ENCODE assay signal across 13 mouse cellular contexts in genomic region chr9:66899526-66899925, GRCm38 (mm10).
"Had no signal": no experiment of that assay in that cellular context is flagged by ENCODE, and none has a peak within 500 bp of the region (broad histone marks: within the 10 kb centered on the region; RNA-seq: fewer than 3 reads in every experiment).

No protein-coding gene starts in this region.

- H3K9me3 ChIP-seq: limb, embryonic 10.5 days; midbrain, embryonic 10.5 days; stomach, embryonic 15.5 days had no signal

- H3K36me3 ChIP-seq: midbrain, embryonic 10.5 days; stomach, embryonic 15.5 days had no signal

- H3K4me3 ChIP-seq: left cerebral cortex, adult 2 months; limb, embryonic 10.5 days; midbrain, embryonic 10.5 days; stomach, embryonic 15.5 days had no signal

- H3K4me1 ChIP-seq: midbrain, embryonic 10.5 days; stomach, embryonic 15.5 days had no signal

- H3K4me2 ChIP-seq: stomach, embryonic 15.5 days had no signal

- H3K27me3 ChIP-seq: stomach, embryonic 15.5 days had no signal

- ATAC-seq: intestine, postnatal 0 days; lung, postnatal 0 days had no signal

- H3K27ac ChIP-seq: left cerebral cortex, adult 2 months; limb, embryonic 10.5 days; midbrain, embryonic 10.5 days; stomach, embryonic 15.5 days had no signal

- H3K9ac ChIP-seq: stomach, embryonic 15.5 days had no signal

- DNase-seq: kidney, adult 8-10 months; kidney, postnatal 25 days; lung, adult 2 months; lung, postnatal 4 days; midbrain, embryonic 14.5 days; right cerebral cortex, postnatal 14 days; thymus, postnatal 14 days had no signal
